Mouse (Mus musculus) midbrain, embryonic 13.5 days (tissue): ENCODE data around the gene Fam166a. TPM values are rescaled to one million over a fixed set of nuclear protein-coding genes. Genes with fewer than 3 reads are reported as not detected.
"Not testable (repeated sequence)": the region's sequence is repeated elsewhere in the genome, so short reads cannot be mapped to it uniquely, and the experiment has no call there.

Experiments used
- ATAC-seq: fragments of 200-750 bp; cut with Nextera tagmentation; 2 replicates; pipeline ENCODE4 v1.8.0; 2017; ENCODE audit warnings: mild to moderate bottlenecking, moderate TSS enrichment, moderate library complexity
- H3K27ac ChIP-seq: fragments of 300-500 bp; sonication (generic); 2 replicates; pipeline ENCODE4 v1.5.1; 2015; ENCODE audit warnings: inconsistent platforms, mild to moderate bottlenecking, moderate library complexity
- H3K27me3 ChIP-seq: fragments of 300-500 bp; sonication (generic); 2 replicates; pipeline ENCODE4 v1.6.1; 2015; ENCODE audit warnings: mild to moderate bottlenecking, inconsistent platforms
- H3K36me3 ChIP-seq: fragments of 300-500 bp; sonication (generic); 2 replicates; pipeline ENCODE4 v1.6.1; 2015; ENCODE audit warnings: mild to moderate bottlenecking, inconsistent platforms
- H3K4me1 ChIP-seq: fragments of 300-500 bp; sonication (generic); replicated peaks from 2 replicates; pipeline ENCODE4 v1.6.1; 2015; ENCODE audit warnings: inconsistent platforms
- H3K4me2 ChIP-seq: fragments of 300-500 bp; sonication (generic); replicated peaks from 2 replicates; pipeline ENCODE4 v1.6.1; 2015; ENCODE audit warnings: moderate library complexity, mild to moderate bottlenecking, inconsistent platforms
- H3K4me3 ChIP-seq: fragments of 300-500 bp; sonication (generic); replicated peaks from 2 replicates; pipeline ENCODE4 v1.5.1; 2015; ENCODE audit warnings: mild to moderate bottlenecking, inconsistent platforms
- H3K9ac ChIP-seq: fragments of 300-500 bp; sonication (generic); replicated peaks from 2 replicates; pipeline ENCODE4 v1.6.1; 2015; ENCODE audit warnings: mild to moderate bottlenecking, inconsistent platforms
- H3K9me3 ChIP-seq: fragments of 300-500 bp; sonication (generic); 2 replicates; pipeline ENCODE4 v1.6.1; 2016; ENCODE audit warnings: mild to moderate bottlenecking, inconsistent platforms
- WGBS: fragments of 180-500 bp; shearing (Covaris S2); methylation state at CpG from one replicate; pipeline ENCODE4 v1.1.7; 2015; 5-methylcytosine and 5-hydroxymethylcytosine counted together
- polyA plus RNA-seq: library from polyadenylated mRNA; unstranded; fragments of >200 nt; fragmentation: Nextera tagmentation; extraction: Ambion mirVana; gene quantifications from 2 replicates; pipeline ENCODE4 v1.2.1, GENCODE M21; 2015

Fam166a gene
- polyA plus RNA-seq, 1 experiment from 2014 or later, result not detected

DNA sequence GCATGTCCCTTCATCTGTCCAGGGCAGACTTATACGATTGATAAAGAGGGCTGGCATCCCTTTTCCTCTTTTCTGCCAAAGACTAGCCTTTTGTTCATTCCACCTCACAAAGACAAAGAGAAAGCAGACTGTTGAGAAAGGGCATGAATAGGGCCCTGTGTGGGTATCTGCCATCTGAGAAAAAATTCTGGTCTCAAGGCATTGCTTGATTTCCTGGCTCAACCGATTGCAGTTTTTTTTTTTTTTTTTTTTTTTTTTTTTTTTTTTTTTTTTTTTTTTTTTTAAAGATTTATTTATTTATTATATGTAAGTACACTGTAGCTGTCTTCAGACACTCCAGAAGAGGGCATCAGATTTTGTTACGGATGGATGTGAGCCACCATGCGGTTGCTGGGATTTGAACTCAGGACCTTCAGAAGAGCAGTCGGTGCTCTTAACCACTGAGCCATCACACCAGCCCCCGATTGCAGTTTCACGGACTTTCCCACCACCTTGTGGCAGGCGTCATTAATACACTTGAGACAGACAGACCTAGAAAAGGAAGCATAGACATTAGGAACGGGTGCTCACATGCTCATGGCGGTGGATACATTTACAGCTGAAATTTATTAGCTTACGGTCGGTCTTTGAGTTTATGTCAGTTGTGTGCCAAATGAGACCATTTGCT lies 38.0 kb downstream of the Fam166a start:
- Histone ChIP-seq H3K36me3 (peaks cover 18% of the 10 kb centered on the region), H3K9ac (peak overlapping the region; percentile 90), H3K4me2 (peak overlapping the region; percentile 91), H3K4me3 (peak overlapping the region; percentile 99), H3K4me1 (peaks cover 26% of the 10 kb centered on the region)
- not testable (repeated sequence) for H3K27ac ChIP-seq, H3K9me3 ChIP-seq, ATAC-seq, H3K27me3 ChIP-seq
- WGBS, result 63% methylated on average over 12 of the region's 12 CpGs

DNA sequence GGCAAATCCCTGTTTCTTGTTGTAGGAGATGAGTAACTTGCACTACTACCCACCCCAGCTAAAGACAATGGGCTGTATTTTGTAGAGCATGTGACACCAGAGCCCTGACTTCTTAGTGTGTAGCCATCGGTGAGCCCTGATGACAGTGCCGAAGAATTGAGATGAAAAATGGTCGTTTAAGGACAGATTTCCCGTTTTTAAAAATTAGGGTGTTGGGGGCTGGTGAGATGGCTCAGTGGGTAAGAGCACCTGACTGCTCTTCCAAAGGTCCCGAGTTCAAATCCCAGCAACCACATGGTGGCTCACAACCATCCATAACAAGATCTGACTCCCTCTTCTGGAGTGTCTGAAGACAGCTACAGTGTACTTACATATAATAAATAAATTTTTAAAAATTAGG lies 38.7 kb downstream of the Fam166a start:
- 89% methylated on average over 5 of the region's 5 CpGs for WGBS
- H3K4me1 ChIP-seq, result peaks cover 30% of the 10 kb centered on the region
- H3K27ac ChIP-seq, result not testable (repeated sequence)

DNA sequence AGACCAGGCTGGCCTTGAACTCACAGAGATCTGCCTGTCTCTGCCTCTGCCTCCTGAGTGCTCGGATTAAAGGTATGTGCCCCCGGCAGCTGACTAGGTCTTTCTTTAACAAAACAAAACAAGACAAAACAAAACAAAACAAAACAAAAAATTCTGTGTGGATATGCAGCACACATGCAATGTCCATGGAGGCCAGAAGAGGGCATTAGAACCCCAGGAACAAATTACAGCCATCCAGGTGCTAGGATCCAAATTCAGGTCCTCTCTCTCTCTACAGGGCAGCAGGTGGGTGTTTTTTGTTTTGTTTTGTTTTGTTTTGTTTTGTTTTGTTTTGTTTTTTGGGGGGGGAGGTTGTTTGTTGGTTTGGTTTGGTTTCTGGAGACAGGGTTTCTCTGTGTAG lies 40.3 kb downstream of the Fam166a start:
- Histone ChIP-seq H3K27me3 (peaks cover 6% of the 10 kb centered on the region), H3K9ac (no peak overlapping the region), H3K4me2 (no peak overlapping the region), H3K27ac (no peak overlapping the region), H3K36me3 (no peaks in the 10 kb centered on the region), H3K9me3 (no peaks in the 10 kb centered on the region), H3K4me3 (no peak overlapping the region), H3K4me1 (peaks cover 40% of the 10 kb centered on the region)
- ATAC-seq, result no peak
- 43% methylated on average over 2 of the region's 2 CpGs for WGBS

More for the DNA sequence above, 38.7 kb downstream of the Fam166a start:
- H3K4me3 ChIP-seq, H3K27me3 ChIP-seq, H3K9me3 ChIP-seq, H3K4me2 ChIP-seq, ATAC-seq, H3K9ac ChIP-seq: not testable (repeated sequence)
- H3K36me3 ChIP-seq, result peaks cover 11% of the 10 kb centered on the region

DNA sequence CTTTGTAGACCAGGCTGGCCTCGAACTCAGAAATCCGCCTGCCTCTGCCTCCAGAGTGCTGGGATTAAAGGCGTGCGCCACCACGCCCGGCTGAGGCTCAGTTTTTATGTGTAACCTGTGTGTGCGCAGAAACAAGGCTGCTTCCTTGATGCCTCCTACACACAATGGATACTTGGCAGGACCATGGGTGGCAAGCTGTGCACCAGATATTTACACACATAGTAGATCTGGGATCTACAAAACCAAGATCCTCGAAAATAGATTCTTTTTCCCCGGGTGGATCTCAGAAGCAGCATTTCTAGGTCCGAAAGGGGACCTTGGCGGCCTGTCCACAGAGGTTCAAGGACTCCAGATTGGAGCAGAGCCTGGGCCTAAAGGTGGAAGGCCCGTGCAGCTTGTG lies 43.3 kb downstream of the Fam166a start:
- H3K4me2 ChIP-seq, result peak overlapping the region; percentile 100
- ATAC-seq, result 0 out of 2 replicates have a peak, but pooled peaks have one; percentile 2
- H3K27ac ChIP-seq, result peak overlapping the region; percentile 64
- H3K4me1 ChIP-seq, result peaks cover 51% of the 10 kb centered on the region
- peak overlapping the region; percentile 64; the same call in 1 of the 2 replicates for H3K9ac ChIP-seq
- whole genome bisulfite sequencing, result 46% methylated on average over 12 of the region's 12 CpGs
- H3K9me3 ChIP-seq, result no peaks in the 10 kb centered on the region
- H3K36me3 ChIP-seq, result no peaks in the 10 kb centered on the region
- H3K27me3 ChIP-seq, result peaks cover 16% of the 10 kb centered on the region
- peak overlapping the region; percentile 80 for H3K4me3 ChIP-seq

DNA sequence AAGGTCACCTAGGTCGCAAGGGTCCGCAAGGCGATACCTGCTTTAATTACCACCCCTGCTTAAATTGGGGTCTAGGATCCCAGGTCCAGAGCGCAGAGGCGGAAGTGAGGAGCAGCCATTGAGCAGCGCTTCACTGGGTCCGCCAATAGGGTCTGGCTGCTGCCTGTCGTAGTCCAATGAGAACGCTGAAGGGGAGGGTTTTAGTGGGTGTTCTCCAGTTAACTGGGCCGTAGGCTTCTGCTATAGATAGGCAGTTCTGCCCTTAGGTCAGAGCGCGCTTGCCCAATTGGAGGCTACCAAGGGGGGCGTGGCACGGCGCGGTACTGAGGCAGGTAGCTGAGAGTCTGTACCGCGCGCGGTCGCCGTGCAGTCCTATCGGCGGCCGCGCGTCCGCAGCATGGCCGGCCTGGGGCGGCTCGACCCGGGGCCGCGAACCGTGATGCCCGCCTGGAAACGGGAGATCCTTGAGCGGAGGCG lies 43.8 kb downstream of the Fam166a start, which contains the start of gene Tprn:
Gene Tprn (plus strand): TSS at position 328 of the 477 bp plus-strand sequence.
- H3K9me3 ChIP-seq, result no peaks in the 10 kb centered on the region

DNA sequence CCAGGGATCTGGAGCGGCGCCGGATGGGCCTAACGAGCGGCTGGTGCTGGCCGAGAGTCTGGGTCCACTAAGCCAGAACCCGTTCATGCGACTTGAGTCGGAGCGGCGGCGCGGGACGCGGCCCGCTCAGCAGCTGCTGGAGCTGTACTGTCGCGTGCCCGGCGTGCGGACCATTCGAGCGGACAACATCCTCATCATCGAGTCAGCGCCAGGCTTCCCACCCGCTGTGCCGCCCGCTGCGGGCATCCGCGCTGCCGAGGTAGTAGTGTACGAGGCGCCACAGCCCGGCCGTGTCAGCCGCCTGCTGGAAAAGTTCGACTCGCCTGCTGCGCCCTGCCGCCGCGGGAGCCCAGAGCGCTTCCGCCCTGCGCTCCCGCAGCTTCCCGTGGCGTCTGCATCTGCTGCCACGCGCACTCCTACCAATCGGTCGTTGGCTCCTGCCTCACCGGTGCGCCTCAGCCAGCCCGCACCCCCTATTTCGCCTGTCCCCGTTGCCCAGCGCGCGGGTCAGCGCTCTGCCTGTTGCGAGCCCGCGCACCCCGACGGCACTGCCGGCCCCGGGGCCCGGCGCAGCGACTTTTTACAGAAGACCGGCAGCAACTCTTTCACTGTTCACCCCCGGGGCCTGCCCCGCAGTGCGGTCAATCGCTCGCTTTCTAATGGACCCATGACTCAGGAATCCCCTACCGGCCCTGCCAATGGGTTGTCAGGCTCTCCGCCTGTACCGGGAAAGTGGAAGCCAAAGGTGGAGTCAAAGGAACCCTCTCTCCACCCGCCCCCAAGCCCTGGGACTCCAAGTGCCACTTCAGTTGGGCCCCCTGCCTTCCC lies 44.5 kb downstream of the Fam166a start:
- Histone ChIP-seq H3K9me3 (no peaks in the 10 kb centered on the region), H3K4me3 (peak overlapping the region; percentile 80), H3K36me3 (0 out of 2 replicates have a peak, but pooled peaks cover 2% of the 10 kb centered on the region), H3K4me1 (peaks cover 55% of the 10 kb centered on the region), H3K9ac (peak overlapping the region; percentile 80), H3K27me3 (peaks cover 16% of the 10 kb centered on the region), H3K27ac (peak overlapping the region; percentile 64), H3K4me2 (peak overlapping the region; percentile 100)
- ATAC-seq, result 0 out of 2 replicates have a peak, but pooled peaks have one; percentile 0
- under 1% methylated on average over 73 of the region's 82 CpGs for WGBS

More for the DNA sequence above, 43.8 kb downstream of the Fam166a start, which contains the start of gene Tprn:
- peak within 1 kb of the TSS; percentile 80 for H3K9ac ChIP-seq
- peak within 1 kb of the TSS; percentile 80 for H3K4me3 ChIP-seq
- peak within 1 kb of the TSS; percentile 64 for H3K27ac ChIP-seq
- under 1% methylated on average over 38 of the region's 39 CpGs for WGBS
- peak; percentile 99 for ATAC-seq
- peaks cover 52% of the 10 kb centered on the region for H3K4me1 ChIP-seq
- H3K4me2 ChIP-seq, result peak within 1 kb of the TSS; percentile 100
- no peaks in the 10 kb centered on the region for H3K36me3 ChIP-seq
- peaks cover 16% of the 10 kb centered on the region for H3K27me3 ChIP-seq

DNA sequence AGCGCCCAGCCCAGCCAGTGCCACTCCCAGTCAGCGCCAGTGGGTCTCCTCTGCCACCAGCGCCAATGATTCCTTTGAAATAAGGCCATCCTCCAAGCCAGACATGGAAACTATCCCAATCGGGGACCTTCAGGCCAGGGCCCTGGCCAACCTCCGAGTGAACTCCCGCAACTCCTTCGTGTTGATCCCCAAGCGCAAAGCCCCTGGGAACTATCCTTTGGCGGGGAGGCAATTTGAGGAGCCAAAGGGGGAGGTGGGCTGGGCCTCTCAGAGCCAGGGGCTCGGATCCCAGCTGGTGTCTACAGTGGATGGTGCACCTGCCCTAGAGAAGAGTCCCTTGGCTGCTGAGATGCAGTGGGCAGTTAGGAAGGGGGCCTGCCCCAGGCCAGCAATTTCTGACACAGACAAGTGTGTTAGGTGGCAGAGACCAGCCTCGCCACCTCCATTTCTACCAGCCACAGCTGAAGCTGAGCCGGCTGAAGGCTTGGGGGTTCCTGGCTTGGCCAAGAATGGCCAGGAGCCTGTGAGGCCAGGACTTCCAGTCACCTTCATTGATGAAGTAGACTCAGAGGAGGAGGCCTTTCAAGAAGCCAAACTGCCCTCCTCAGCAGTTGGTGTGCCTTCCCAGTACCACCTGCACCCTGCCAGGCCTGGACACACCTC lies 45.2 kb downstream of the Fam166a start:
- no peak overlapping the region for H3K27ac ChIP-seq
- H3K4me1 ChIP-seq, result peaks cover 55% of the 10 kb centered on the region
- ATAC-seq, result no peak
- WGBS, result 16% methylated on average over 12 of the region's 12 CpGs
- H3K36me3 ChIP-seq, result peaks cover 9% of the 10 kb centered on the region
- H3K9me3 ChIP-seq, result no peaks in the 10 kb centered on the region
- H3K4me2 ChIP-seq, result peak overlapping the region; percentile 100
- H3K27me3 ChIP-seq, result peaks cover 16% of the 10 kb centered on the region
- H3K9ac ChIP-seq, result peak overlapping the region; percentile 80
- H3K4me3 ChIP-seq, result peak overlapping the region; percentile 80

DNA sequence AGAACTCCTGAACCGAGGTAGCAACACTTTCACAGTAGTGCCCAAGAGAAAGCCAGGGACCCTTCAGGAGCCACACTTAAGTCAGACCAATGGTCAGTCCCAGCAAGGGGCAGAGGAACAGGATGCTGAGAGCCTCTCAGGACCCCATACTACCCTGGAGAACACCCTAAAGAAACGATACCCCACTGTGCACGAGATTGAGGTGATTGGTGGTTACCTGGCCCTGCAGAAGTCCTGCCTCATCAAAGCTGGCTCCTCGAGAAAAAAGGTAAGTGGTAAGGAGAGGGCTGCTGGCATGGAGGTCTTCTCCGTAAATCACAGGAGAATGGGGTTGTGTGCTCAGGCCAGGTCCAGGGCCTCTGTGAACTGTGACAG lies 45.7 kb downstream of the Fam166a start:
- H3K4me2 ChIP-seq, result peak overlapping the region; percentile 100
- no peak for ATAC-seq
- peak overlapping the region; percentile 80 for H3K4me3 ChIP-seq
- H3K36me3 ChIP-seq, result peaks cover 14% of the 10 kb centered on the region
- H3K27ac ChIP-seq, result no peak overlapping the region
- peaks cover 16% of the 10 kb centered on the region for H3K27me3 ChIP-seq
- peaks cover 55% of the 10 kb centered on the region for H3K4me1 ChIP-seq
- H3K9me3 ChIP-seq, result no peaks in the 10 kb centered on the region
- peak overlapping the region; percentile 80 for H3K9ac ChIP-seq
- 76% methylated on average over 5 of the region's 5 CpGs for WGBS

DNA sequence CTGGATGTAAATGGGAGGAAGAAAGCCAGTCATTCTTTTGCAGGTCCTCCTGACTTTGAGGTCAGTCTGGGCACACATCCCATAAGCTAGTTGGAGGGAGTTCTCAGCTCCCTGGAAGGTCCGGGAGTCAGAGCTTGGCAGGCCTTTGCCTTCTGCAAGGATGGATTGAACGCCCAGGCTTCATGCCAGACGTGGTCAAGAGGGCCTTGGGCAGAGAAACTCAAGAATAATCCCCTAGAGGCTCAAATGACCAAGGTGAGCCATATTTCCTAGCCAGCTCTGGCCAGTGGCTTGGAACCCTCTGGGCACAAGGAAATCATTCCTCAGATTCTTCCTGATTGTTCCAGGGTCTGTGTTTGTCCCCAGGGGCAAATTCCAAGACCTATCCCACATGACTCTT lies 46.3 kb downstream of the Fam166a start:
- 86% methylated on average over 3 of the region's 3 CpGs for WGBS
- peaks cover 16% of the 10 kb centered on the region for H3K27me3 ChIP-seq
- H3K4me2 ChIP-seq, result peak overlapping the region; percentile 100
- H3K4me3 ChIP-seq, result no peak overlapping the region
- peak overlapping the region; percentile 80; the same call in 1 of the 2 replicates for H3K9ac ChIP-seq
- H3K27ac ChIP-seq, result no peak overlapping the region
- H3K36me3 ChIP-seq, result peaks cover 20% of the 10 kb centered on the region
- ATAC-seq, result no peak
- peaks cover 55% of the 10 kb centered on the region for H3K4me1 ChIP-seq
- no peaks in the 10 kb centered on the region for H3K9me3 ChIP-seq

DNA sequence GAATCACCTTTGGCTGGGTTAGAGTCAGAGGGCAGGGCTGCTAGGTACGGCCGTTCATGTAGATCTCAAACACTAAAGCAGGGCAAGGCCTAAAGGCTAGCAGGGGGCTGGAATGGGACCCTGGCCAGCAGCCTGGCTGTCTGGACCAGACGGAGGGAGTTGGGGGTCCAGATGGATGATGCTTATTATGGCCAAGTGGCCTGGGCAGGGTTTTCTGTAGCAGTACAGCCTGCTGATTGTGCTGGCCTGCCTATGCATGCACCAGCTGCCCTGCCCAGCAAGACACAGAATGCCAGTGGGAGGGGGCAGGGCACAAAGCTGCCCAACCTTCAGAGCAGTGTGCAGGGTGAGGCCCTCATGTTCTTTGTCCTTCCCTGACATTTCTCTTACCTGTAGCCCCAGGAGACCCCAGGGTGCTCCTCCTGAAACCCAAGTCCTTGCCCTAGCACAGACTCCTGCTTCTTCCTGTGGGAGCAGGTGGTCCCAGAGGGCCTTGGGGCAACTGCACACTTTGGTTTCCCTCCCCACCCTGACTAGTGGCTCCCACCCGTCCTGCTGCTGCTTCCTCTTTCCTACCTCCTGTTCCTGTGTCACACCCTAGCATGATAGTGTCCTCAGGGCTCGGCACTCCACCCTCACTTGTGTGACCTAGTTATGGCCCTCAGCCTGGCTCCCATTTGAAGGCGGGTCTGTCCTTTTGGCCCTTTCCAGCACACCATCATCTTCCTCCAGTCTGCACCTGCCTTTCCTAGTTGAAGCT lies 47.5 kb downstream of the Fam166a start:
- H3K9ac ChIP-seq, result peak overlapping the region; percentile 55
- H3K4me2 ChIP-seq, result peak overlapping the region; percentile 100
- no peaks in the 10 kb centered on the region for H3K9me3 ChIP-seq
- no peak overlapping the region for H3K27ac ChIP-seq
- peaks cover 66% of the 10 kb centered on the region for H3K4me1 ChIP-seq
- H3K27me3 ChIP-seq, result peaks cover 16% of the 10 kb centered on the region
- ATAC-seq, result no peak
- WGBS, result 71% methylated on average over 6 of the region's 6 CpGs
- 0 out of 2 replicates have a peak overlapping the region, but pooled peaks have one; percentile 0 for H3K4me3 ChIP-seq
- peaks cover 31% of the 10 kb centered on the region for H3K36me3 ChIP-seq

DNA sequence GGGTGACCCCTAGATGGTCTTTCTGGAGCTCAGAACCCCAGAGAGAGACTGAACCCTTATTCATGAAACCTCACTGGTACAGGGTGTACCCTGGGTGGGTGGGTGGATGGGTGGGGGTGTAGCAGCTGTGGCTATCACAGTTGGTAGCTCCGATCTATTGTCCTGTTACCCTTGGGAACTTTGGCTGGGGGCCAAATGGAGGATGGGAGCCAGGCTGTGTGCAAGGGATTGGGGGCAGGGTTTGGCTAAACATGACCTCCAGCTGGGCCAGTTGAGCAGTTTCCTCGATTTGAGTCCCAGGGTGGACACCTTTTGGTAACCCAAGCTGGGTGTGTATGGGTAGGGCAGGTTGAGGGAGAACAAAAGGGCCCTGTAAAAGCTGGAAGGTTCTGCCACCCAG lies 48.2 kb downstream of the Fam166a start:
- 46% methylated on average over 2 of the region's 2 CpGs for WGBS
- no peak for ATAC-seq
- peak overlapping the region; percentile 26; the same call in 1 of the 2 replicates for H3K27ac ChIP-seq

More for the DNA sequence above, 48.2 kb downstream of the Fam166a start:
- peaks cover 33% of the 10 kb centered on the region for H3K36me3 ChIP-seq
- H3K9ac ChIP-seq, result peak overlapping the region; percentile 23; the same call in 1 of the 2 replicates
- H3K9me3 ChIP-seq, result no peaks in the 10 kb centered on the region
- H3K27me3 ChIP-seq, result peaks cover 16% of the 10 kb centered on the region
- H3K4me2 ChIP-seq, result peak overlapping the region; percentile 100
- H3K4me1 ChIP-seq, result peaks cover 72% of the 10 kb centered on the region
- H3K4me3 ChIP-seq, result no peak overlapping the region
